Mouse (Mus musculus): ENCODE results near the gene Gm10964. TPM values are rescaled to one million over a fixed set of nuclear protein-coding genes. Genes with fewer than 3 reads are reported as not detected.
A peak's percentile ranks its signal among the peaks of the same experiment; 100 is the strongest.

Gm10964 gene
- total and polyA plus RNA-seq, 2 experiments from 2014 or later, result not detected

DNA sequence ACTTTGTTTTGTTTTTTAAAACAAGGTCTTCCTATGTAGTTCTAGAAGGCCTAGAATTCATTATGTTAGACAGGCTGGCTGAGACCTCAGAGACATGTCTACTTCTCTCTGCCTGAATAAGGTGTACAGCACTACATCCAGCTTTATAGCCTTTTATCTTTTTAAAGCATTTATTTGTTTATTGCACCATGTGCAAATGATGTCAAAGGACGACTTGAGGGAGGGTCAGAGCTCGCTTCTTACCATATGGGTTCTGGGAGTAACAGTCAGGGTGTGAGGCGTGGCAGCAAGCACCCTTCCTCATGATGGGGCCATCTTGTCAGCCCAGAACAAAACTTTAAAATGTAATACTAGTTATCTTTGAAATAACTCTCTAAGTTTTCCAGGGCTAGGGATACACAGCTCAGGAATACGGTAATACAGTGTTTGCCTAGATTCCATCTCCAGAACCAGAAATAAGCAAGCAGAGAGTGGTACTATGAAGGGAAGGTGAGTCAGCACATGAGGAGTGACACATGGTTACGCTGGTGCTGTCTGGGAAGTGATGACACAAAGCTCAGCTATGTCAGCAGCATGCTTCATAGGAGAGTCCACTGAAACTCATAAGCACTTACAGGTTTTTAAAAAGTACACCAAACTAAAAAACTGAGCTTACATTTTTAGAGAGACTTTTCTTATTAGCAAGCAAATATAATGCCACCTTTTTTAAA, 20.2 kb downstream of the Gm10964 start:
- WGBS, result 89% methylated on average over 5 of the region's 5 CpGs

DNA sequence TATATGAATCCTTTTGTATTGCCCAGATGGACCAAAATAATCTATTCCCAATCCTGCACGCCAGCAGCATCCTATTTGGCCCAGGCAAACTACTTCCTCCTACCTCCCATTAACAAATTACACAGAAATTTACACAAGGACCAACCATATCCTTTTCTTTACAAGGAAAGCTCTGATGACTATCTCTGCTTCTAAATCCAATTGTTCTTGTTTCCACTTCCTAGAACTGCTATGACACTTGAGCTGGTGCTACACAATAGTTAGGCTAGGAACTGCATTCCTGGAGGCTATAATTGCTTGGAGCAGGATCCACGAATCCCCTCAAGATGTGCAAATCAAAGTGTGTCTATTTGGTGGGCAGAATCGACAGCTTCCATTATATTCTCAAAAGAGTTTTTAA, 27.6 kb downstream of the Gm10964 start:
- DNase-seq (ENCODE audit: low spot score) (no peak), ATAC-seq (no peak)
- H3K4me1 ChIP-seq (ENCODE audit: insufficient read depth, low read length), result 0 out of 2 replicates have a peak, but pooled peaks cover 2% of the 10 kb centered on the region
- no peak overlapping the region for H3K4me2 ChIP-seq (ENCODE audit: low read depth, low read length)
- WGBS, result 67% methylated on average over 3 of the region's 3 CpGs
- H3K36me3 ChIP-seq (ENCODE audit: insufficient read depth, low read length), result peaks cover 17% of the 10 kb centered on the region
- no peak overlapping the region for H3K4me3 ChIP-seq (ENCODE audit: low read length)
- no peaks in the 10 kb centered on the region for H3K9me3 ChIP-seq (ENCODE audit: low read length)
- H3K9ac ChIP-seq (replicated peaks; ENCODE audit: low read length), result no peak overlapping the region
- TF ChIP-seq CTCF (IDR thresholded peaks at IDR 0.05; ENCODE audit: low read depth), result no peak
- no peak overlapping the region for H3K27ac ChIP-seq
- H3K27me3 ChIP-seq (ENCODE audit: insufficient read depth, low read length), result no peaks in the 10 kb centered on the region

More for the DNA sequence above, 20.2 kb downstream of the Gm10964 start:
- ATAC-seq, result no peak
- Histone ChIP-seq H3K27ac (no peak overlapping the region), H3K4me3 (ENCODE audit: low read length) (no peak overlapping the region), H3K27me3 (ENCODE audit: insufficient read depth, low read length) (no peaks in the 10 kb centered on the region), H3K9ac (replicated peaks; ENCODE audit: low read length) (no peak overlapping the region), H3K36me3 (ENCODE audit: insufficient read depth, low read length) (peaks cover 37% of the 10 kb centered on the region), H3K4me2 (ENCODE audit: low read depth, low read length) (no peak overlapping the region), H3K4me1 (ENCODE audit: insufficient read depth, low read length) (no peaks in the 10 kb centered on the region), H3K9me3 (ENCODE audit: low read length) (no peaks in the 10 kb centered on the region)
- no peak for DNase-seq (ENCODE audit: low spot score)
- TF ChIP-seq CTCF (IDR thresholded peaks at IDR 0.05; ENCODE audit: low read depth), result no peak

DNA sequence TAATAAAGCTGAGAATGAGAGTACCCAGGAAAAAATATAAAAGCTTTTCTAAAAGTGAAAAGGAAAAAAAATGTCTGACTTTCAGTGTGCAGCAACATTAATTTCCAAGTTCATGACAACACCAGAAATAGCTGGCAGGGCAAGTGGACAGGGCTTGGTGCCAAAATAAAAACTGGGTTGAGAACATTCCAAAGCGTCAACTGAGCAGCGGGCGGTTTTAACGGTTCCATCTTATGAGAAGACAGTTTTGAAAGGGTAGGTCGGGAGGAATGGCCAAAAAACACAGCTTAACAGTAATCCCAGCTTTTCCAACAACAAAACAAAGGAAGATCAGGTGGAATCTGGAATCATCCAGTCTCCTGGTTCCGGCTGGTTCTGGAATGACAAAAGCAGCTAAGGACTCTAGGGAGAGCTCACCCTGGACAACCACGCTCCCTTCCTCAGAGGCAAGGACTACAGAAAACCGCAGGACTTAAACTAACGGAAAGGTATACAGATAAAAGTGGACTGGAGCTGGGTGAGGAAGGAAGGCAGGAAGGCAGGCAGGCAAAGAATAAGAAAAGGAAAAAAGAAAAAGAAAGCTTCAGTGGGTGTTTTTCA, 32.5 kb downstream of the Gm10964 start:
- no peak overlapping the region for H3K9ac ChIP-seq (replicated peaks; ENCODE audit: low read length)
- WGBS, result 49% methylated on average over 9 of the region's 9 CpGs
- no peak for TF ChIP-seq CTCF (IDR thresholded peaks at IDR 0.05; ENCODE audit: low read depth)
- peaks cover 6% of the 10 kb centered on the region; the same call in 1 of the 2 replicates for H3K36me3 ChIP-seq (ENCODE audit: insufficient read depth, low read length)
- H3K9me3 ChIP-seq (ENCODE audit: low read length), result no peaks in the 10 kb centered on the region
- DNase-seq (ENCODE audit: low spot score) (peak; percentile 59), ATAC-seq (peak; percentile 47; the same call in 1 of the 2 replicates)
- H3K4me1 ChIP-seq (ENCODE audit: insufficient read depth, low read length), result 0 out of 2 replicates have a peak, but pooled peaks cover 4% of the 10 kb centered on the region
- no peak overlapping the region for H3K4me2 ChIP-seq (ENCODE audit: low read depth, low read length)
- peak overlapping the region; percentile 54; the same call in 1 of the 2 replicates for H3K27ac ChIP-seq
- H3K4me3 ChIP-seq (ENCODE audit: low read length), result no peak overlapping the region
- H3K27me3 ChIP-seq (ENCODE audit: insufficient read depth, low read length), result no peaks in the 10 kb centered on the region

DNA sequence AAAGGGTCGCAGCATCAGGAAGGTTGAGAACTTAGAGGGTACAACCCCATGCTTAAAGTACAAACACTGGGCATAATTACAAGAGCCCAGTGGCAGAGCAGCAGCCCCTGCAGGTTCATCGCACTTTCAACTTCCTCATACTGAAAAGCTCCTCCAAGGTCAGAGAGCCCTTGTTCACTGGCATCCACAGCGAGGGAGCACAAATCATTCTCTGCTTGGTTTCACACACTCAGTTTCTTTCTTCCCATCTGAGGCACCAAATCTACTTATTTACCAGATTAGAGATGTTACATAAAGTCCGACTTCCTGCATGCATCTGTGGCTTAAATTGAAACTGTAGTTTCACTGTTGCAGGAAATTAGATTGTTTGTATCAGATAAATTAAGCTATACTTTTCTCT, 33.7 kb downstream of the Gm10964 start:
- H3K4me1 ChIP-seq (ENCODE audit: insufficient read depth, low read length), result 0 out of 2 replicates have a peak, but pooled peaks cover 4% of the 10 kb centered on the region
- H3K9ac ChIP-seq (replicated peaks; ENCODE audit: low read length), result no peak overlapping the region
- ATAC-seq (no peak), DNase-seq (ENCODE audit: low spot score) (no peak)
- H3K36me3 ChIP-seq (ENCODE audit: insufficient read depth, low read length), result peaks cover 3% of the 10 kb centered on the region; the same call in 1 of the 2 replicates
- H3K4me3 ChIP-seq (ENCODE audit: low read length), result no peak overlapping the region
- WGBS, result 66% methylated on average over 4 of the region's 4 CpGs
- TF ChIP-seq CTCF (IDR thresholded peaks at IDR 0.05; ENCODE audit: low read depth), result no peak
- H3K27me3 ChIP-seq (ENCODE audit: insufficient read depth, low read length), result no peaks in the 10 kb centered on the region
- H3K9me3 ChIP-seq (ENCODE audit: low read length), result no peaks in the 10 kb centered on the region
- H3K27ac ChIP-seq, result no peak overlapping the region
- no peak overlapping the region for H3K4me2 ChIP-seq (ENCODE audit: low read depth, low read length)

DNA sequence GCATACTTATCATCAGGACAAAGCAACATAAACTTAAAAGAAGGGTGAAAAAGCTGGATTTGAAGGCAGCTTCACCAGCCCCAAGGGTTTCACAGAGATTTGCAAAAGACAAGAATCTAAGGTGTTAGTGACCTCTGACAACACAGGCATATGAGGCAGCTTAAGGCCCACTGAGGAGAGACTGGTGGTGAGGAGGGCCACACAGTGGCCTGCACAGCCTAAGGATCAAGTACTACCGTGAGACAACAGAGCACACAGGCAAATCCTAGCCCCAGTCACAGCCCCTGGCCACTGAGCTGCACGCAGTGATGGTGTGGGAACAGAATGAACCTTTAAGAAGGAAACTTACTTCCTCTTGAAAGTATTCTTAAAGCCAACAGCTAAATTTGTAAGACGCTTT, 34.3 kb downstream of the Gm10964 start:
- Histone ChIP-seq H3K27me3 (ENCODE audit: insufficient read depth, low read length) (no peaks in the 10 kb centered on the region), H3K4me3 (ENCODE audit: low read length) (no peak overlapping the region), H3K36me3 (ENCODE audit: insufficient read depth, low read length) (peaks cover 3% of the 10 kb centered on the region; the same call in 1 of the 2 replicates), H3K27ac (0 out of 2 replicates have a peak overlapping the region, but pooled peaks have one; percentile 37), H3K9me3 (ENCODE audit: low read length) (no peaks in the 10 kb centered on the region), H3K9ac (replicated peaks; ENCODE audit: low read length) (no peak overlapping the region), H3K4me2 (ENCODE audit: low read depth, low read length) (no peak overlapping the region), H3K4me1 (ENCODE audit: insufficient read depth, low read length) (0 out of 2 replicates have a peak, but pooled peaks cover 4% of the 10 kb centered on the region)
- no peak for DNase-seq (ENCODE audit: low spot score)
- no peak for ATAC-seq
- WGBS, result 76% methylated on average over 3 of the region's 3 CpGs
- TF ChIP-seq CTCF (IDR thresholded peaks at IDR 0.05; ENCODE audit: low read depth), result no peak

DNA sequence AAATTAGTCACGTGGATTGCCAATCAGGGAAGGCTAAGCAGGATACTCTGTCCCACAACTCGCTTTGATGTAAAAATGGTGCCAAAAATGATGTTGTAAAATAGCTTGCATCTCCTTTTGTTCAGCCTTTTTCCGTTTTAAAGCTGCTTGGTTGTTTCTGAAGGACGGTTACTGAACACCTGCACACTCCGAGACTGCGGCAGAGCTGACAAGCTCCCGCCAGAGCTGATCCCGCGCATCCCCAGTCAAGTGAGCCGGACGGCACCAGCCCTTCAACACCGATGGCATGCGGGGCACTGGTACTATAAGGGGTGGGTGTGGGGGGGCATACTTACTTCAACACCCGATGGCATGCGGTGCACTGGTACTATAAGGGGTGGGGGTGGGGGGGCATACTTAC, 34.8 kb downstream of the Gm10964 start:
- Histone ChIP-seq H3K9me3 (ENCODE audit: low read length) (no peaks in the 10 kb centered on the region), H3K36me3 (ENCODE audit: insufficient read depth, low read length) (0 out of 2 replicates have a peak, but pooled peaks cover 3% of the 10 kb centered on the region), H3K27me3 (ENCODE audit: insufficient read depth, low read length) (no peaks in the 10 kb centered on the region), H3K4me1 (ENCODE audit: insufficient read depth, low read length) (0 out of 2 replicates have a peak, but pooled peaks cover 4% of the 10 kb centered on the region), H3K9ac (replicated peaks; ENCODE audit: low read length) (no peak overlapping the region), H3K4me2 (ENCODE audit: low read depth, low read length) (no peak overlapping the region), H3K4me3 (ENCODE audit: low read length) (no peak overlapping the region), H3K27ac (no peak overlapping the region)
- TF ChIP-seq CTCF (IDR thresholded peaks at IDR 0.05; ENCODE audit: low read depth), result no peak
- ATAC-seq (no peak), DNase-seq (ENCODE audit: low spot score) (no peak)
- WGBS, result 82% methylated on average over 15 of the region's 15 CpGs
